Mouse (Mus musculus) kidney, postnatal 14 days (tissue): ENCODE results near the gene Gm12216.
A peak's percentile ranks its signal among the peaks of the same experiment; 100 is the strongest.

Experiments
- DNase-seq: peaks from one replicate; pipeline ENCODE4 v3.0.0; 2022; ENCODE audit warnings: mixed read lengths

The Gm12216 gene

GRCm38 (mm10) chr11:53736771-53737572, 122.1 kb downstream of the Gm12216 start:
- DNase-seq = peak; percentile 80

- peak; percentile 69 for DNase-seq
Measured at GRCm38 (mm10) chr11:53735682-53736245, 123.3 kb downstream of the Gm12216 start.

- DNase-seq = no peak
Measured at GRCm38 (mm10) chr11:53734970-53735681, 123.9 kb downstream of the Gm12216 start.

- no peak for DNase-seq
Measured at GRCm38 (mm10) chr11:53734431-53734830, 124.6 kb downstream of the Gm12216 start.

GRCm38 (mm10) chr11:53733824-53734223, 125.2 kb downstream of the Gm12216 start:
- no peak for DNase-seq
